Mouse (Mus musculus) urinary bladder, adult 2 months (tissue): ENCODE measurements around the gene Slc38a7. TPM values are rescaled to one million over a fixed set of nuclear protein-coding genes. Genes with fewer than 3 reads are reported as not detected.
"Not testable (repeated sequence)": the region's sequence is repeated elsewhere in the genome, so short reads cannot be mapped to it uniquely, and the experiment has no call there.

Experiments used
- DNase-seq: peaks from one replicate; pipeline ENCODE4 v3.0.0; 2022; ENCODE audit warnings: low spot score
- polyA plus RNA-seq: library from polyadenylated mRNA; depleted of rRNA; stranded (reverse); fragments of >200 nt; gene quantifications from 2 replicates; pipeline ENCODE4 v1.2.3, GENCODE M21; 2012; rRNA removed

Gene Slc38a7
- polyA plus RNA-seq, 1 experiment: 19.9 TPM

GRCm38 (mm10) chr8:95807331-95807843 lies 46.0 kb downstream of the Slc38a7 start, which contains the start of gene Cnot1:
Gene Cnot1, minus strand, starts transcription at chr8:95807464.
- peak; percentile 92 for DNase-seq

DNA sequence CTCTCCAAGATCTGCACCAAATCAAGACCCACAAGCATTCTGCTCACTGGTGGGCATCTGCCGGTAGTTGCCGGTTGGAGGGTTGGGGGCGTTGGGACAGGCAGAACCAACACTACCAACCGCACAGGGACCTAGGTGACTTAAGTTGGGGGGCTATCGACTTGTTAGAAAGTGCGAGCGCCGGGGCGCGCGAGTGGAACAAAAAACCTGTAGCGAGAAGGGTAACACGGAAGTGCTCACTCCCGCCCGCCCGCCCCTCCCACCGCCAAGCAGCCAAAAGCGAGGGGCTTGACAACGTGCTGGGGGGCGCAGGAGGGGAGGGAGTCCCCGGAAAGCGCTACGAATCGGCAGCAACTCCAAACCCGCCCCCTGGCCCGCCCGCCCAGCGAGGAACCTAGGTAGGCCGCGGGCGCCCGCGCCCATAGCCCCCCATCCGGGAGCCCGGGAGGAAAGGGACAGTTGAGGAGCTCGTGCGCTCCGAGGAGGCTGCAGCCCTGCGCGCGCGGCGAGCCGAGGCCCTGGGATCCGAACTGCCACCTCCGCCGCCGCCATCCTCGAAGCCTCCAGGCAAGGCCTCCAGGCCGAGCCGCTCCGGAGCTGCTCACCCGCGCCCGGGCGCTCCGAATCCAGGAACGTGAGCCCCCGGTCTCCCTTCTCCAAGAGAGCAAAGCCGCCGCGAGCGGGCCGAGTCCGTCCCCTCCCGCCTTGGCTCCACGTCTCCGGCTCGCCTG lies 46.7 kb downstream of the Slc38a7 start:
- peak; percentile 23 for DNase-seq

DNA sequence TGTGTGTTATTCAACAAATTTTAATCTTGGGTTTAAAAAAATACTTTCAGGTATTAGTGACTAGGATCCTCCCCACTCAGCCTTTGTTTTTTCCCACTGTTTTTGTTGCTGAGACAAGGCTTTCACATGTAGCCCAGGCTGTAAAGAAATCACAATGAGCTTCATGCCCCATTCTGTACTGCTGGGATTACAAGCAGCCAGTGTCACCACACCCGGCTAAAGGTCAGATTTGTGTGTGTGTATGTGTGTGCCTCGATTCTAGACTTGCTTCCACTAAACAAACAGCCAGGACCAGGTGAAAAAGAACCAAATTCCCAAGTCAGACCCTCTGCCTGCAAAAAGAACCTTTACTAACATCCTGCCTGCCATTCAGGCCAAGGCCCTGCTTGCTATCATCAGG lies 47.9 kb downstream of the Slc38a7 start:
- DNase-seq: no peak

DNA sequence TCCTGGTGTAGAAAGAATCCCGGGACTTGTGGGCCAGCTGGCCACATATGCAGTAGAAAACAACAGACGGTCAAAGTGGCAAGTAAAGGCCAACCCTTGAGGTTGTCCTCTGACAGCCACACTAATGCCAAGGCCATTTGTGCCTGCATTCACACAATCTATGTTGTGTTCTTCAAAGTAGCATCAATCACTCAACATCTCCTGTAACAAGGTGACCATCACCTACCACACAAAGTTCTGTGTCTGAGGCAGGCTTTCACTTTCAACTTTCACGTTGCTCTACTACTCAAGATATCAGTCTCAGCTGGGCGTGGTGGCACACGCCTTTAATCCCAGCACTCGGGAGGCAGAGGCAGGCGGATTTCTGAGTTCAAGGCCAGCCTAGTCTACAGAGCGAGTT lies 51.1 kb downstream of the Slc38a7 start:
- DNase-seq: no peak

GRCm38 (mm10) chr8:95801476-95802064 lies 51.8 kb downstream of the Slc38a7 start:
- no peak for DNase-seq

DNA sequence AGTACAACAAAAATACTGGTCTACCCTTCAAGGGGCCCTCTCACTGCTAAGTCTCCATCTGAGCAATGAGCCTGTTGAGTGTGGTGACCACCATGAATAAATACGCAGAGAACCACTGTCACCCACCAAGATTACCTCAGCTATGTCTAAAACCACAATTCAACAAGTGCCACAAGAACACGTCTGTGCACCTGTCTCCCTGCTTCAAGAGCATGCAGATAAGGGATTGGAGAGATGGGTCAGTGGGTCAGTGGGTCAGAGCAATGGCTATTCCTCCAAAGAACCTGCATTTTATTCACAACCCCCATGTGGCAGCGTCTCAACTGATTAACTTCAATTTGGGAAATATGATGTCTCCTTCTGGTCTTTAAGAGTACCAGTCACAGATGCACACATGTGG lies 53.0 kb downstream of the Slc38a7 start:
- no peak for DNase-seq

DNA sequence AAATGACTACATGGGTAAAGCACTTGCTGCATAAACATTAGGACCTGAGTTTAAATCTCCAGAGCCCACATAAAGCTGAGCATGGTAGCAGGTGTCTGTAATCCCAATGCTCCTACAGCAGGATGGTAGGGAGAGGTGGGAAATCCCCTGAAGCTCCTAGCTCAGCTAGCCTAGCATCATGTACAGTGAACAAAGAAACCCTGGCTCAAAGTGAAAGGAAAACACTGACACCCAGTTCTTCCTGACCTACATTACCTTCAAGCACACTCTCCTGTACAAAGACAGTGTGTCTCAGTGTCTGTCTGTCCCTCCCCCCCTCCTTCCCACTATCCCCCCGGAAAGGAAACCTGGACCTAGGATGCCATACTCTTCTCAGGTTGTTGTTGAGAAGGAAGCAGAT lies 53.4 kb downstream of the Slc38a7 start:
- DNase-seq: no peak

GRCm38 (mm10) chr8:95799117-95799516 lies 54.2 kb downstream of the Slc38a7 start:
- no peak for DNase-seq

DNA sequence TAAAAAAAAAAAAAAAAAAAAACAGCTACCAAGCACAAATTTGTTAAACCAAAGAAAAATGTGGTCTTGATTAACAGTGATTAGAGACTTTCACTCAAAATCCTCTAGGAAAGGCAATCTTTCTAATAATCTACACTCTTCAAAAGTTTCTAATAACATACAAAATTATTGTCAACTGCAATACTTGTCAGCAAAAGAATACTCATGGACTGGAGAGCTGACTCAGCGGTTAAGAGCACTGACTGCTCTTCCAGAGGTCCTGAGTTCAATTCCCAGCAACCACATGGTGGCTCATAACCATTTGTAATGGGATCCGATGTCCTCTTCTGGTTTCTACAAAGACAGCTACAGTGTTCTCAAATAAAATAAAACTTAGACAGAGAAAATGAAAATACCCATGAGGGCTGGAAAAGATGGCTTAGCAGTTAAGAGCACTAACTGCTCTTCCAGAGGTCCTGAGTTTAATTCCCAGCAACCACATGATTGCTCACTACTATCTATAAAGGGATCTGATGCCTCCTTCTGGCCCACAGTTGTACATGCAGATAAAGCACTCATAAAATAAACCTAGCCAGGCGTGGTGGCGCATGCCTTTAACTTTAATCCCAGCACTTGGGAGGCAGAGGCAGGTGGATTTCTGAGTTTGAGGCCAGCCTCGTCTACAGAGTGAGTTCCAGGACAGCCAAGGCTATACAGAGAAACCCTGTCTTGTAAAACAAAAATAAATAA lies 57.8 kb downstream of the Slc38a7 start:
- not testable (repeated sequence) for DNase-seq

Other genes with a start within 250 kb of the Slc38a7 start
- gene Gins3, start 220.1 kb downstream of the Slc38a7 start, polyA plus RNA-seq: 3.8 and 4.8 TPM in 2 replicates
- 55.5 and 62.5 TPM in 2 replicates for gene Ndrg4, start 176.6 kb downstream of the Slc38a7 start, polyA plus RNA-seq
- 30.1 and 31.3 TPM in 2 replicates for gene Setd6, start 137.7 kb downstream of the Slc38a7 start, polyA plus RNA-seq
- 52.5 and 62.5 TPM in 2 replicates for gene Cnot1, start 46.1 kb downstream of the Slc38a7 start, polyA plus RNA-seq
- 122 and 134 TPM in 2 replicates for gene Sap18b, start 28.2 kb downstream of the Slc38a7 start, polyA plus RNA-seq
- 99.3 and 124 TPM in 2 replicates for gene Got2, start 35.0 kb upstream of the Slc38a7 start, polyA plus RNA-seq